ENCODE assay signal across 8 mouse cellular contexts in the genomic region with DNA sequence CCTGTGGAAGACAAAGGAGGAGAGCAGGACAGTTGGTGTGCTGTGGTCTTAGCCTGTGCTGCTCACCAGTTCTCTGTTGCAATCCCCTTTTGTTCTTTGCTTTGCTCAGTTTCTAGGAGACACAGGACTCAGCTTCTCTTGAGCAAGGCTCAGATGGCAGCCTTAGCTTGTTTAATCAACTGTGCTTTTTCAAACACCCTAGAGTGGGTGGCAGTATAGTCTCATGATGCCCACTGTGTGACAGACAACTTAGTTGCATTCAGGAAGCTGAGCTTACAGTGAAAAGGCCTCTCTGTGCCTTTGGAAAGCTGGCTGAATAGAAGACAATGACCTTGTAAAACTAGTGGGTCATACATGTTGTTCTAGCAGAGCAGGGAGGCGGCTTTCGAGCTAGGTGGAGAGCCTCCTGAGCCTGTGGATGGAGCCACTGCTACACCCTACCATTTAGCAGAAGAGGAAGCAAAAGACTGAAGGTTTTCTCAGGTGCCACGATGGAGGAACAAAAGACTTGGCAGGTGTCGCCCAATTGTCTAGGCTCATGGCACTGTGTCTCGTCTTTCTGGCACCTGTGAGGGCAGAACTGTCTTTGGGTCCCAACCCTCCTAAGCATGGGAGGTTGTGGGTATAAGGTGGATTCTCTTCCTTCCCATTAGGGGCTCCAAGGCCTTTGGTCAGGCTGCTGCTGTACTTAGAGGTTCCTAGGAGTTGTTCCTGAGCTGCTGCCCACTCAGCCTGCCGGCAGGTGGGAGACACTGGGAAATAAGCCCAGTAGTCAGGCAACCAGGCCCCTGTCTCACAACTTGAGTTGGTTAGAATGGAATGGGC.
DNase-seq lines count a peak whose midpoint lies in the region; ATAC-seq and TF ChIP-seq lines count a peak whose summit lies in the region.
"Not testable (repeated sequence)": the region's sequence is repeated elsewhere in the genome, so short reads cannot be mapped to it uniquely, and the experiment has no call there.

No protein-coding gene starts in this region.

- not testable (repeated sequence) for H3K36me3 ChIP-seq in MEL (ENCODE audit: control insufficient read depth in 1 of 2, insufficient read depth in 2 of 2, low read length in 2 of 2); hindbrain, embryonic 15.5 days; liver, embryonic 15.5 days (replicated peaks); stomach, postnatal 0 days (ENCODE audit: control insufficient read depth, insufficient read depth, low read length)

- TF ChIP-seq RAD21 in MEL (IDR thresholded peaks at IDR 0.05; ENCODE audit: low read depth, low read length), result not testable (repeated sequence)

- not testable (repeated sequence) for TF ChIP-seq POLR2A in MEL (IDR thresholded peaks at IDR 0.05; ENCODE audit: control insufficient read depth in 1 of 2, insufficient read depth in 1 of 2, low read depth in 1 of 2, low read length in 2 of 2, poor library complexity in 1 of 2)

- not testable (repeated sequence) for H3K27ac ChIP-seq in MEL (ENCODE audit: control insufficient read depth, low read depth, low read length); hindbrain, embryonic 15.5 days (replicated peaks); liver, embryonic 15.5 days (replicated peaks); stomach, postnatal 0 days (replicated peaks)

- peak; percentile 41 for DNase-seq in MEL (ENCODE audit: low read depth, low spot score)
- peak; percentile 90 for DNase-seq in gastrocnemius, postnatal 25 days
- peak; percentile 96 for DNase-seq in layer of hippocampus, adult 9-10 months (ENCODE audit: low spot score)
- peak; percentile 11 for DNase-seq in naive thymus-derived CD4-positive, alpha-beta T cell, adult 2 months (ENCODE audit: low read depth)
- not testable (repeated sequence) for DNase-seq in stomach, postnatal 0 days (ENCODE audit: low spot score)

- not testable (repeated sequence) for H3K27me3 ChIP-seq in MEL (ENCODE audit: control insufficient read depth in 1 of 2, insufficient read depth in 2 of 2, low read length in 2 of 2); hindbrain, embryonic 15.5 days; liver, embryonic 15.5 days; stomach, postnatal 0 days (ENCODE audit: control insufficient read depth, insufficient read depth, low read length)

- not testable (repeated sequence) for TF ChIP-seq EP300 in MEL (IDR thresholded peaks at IDR 0.05; ENCODE audit: low read depth in 1 of 2, low read length in 2 of 2); stomach, postnatal 0 days (optimal IDR thresholded peaks at IDR 0.05)

- not testable (repeated sequence) for H3K9me3 ChIP-seq in MEL (replicated peaks; ENCODE audit: insufficient read depth, low read length); liver, embryonic 15.5 days (replicated peaks); stomach, postnatal 0 days (ENCODE audit: control insufficient read depth, low read length)
- peaks cover 11% of the 10 kb centered on the region for H3K9me3 ChIP-seq in hindbrain, embryonic 15.5 days

- peak; percentile 1 for ATAC-seq in common myeloid progenitor, adult 5-6 weeks (replicated peaks; ENCODE audit: low read depth, poor library complexity, severe bottlenecking)
- ATAC-seq in hindbrain, embryonic 15.5 days (ENCODE audit: low FRiP score, low read depth), result peak; percentile 30
- peak; percentile 2 for ATAC-seq in liver, embryonic 15.5 days (ENCODE audit: insufficient read depth)
- peak; percentile 49 for ATAC-seq in stomach, postnatal 0 days (ENCODE audit: low FRiP score, low TSS enrichment)

- not testable (repeated sequence) for H3K79me2 ChIP-seq in MEL (ENCODE audit: control insufficient read depth, insufficient read depth, low read length, poor library complexity)

- H3K4me3 ChIP-seq in MEL (ENCODE audit: control insufficient read depth in 1 of 2, insufficient read depth in 1 of 2, low read depth in 2 of 2, low read length in 2 of 2); hindbrain, embryonic 15.5 days; liver, embryonic 15.5 days (replicated peaks); stomach, postnatal 0 days (ENCODE audit: low read depth, low read length): not testable (repeated sequence)

- not testable (repeated sequence) for H3K9ac ChIP-seq in MEL (ENCODE audit: control insufficient read depth, low read depth, low read length, poor library complexity, severe bottlenecking); hindbrain, embryonic 15.5 days; liver, embryonic 15.5 days; stomach, postnatal 0 days (ENCODE audit: low read length)

- not testable (repeated sequence) for TF ChIP-seq CTCF in MEL (IDR thresholded peaks at IDR 0.05 in 2 of 3, conservative IDR thresholded peaks at IDR 0.05 in 1 of 3; ENCODE audit: control insufficient read depth in 1 of 3, insufficient read depth in 1 of 3, low read depth in 2 of 3, low read length in 3 of 3, poor library complexity in 1 of 3, severe bottlenecking in 1 of 3); stomach, postnatal 0 days (IDR thresholded peaks at IDR 0.05; ENCODE audit: low read depth)

- H3K4me1 ChIP-seq in MEL (ENCODE audit: control insufficient read depth in 1 of 2, insufficient read depth in 2 of 2, low read length in 2 of 2); hindbrain, embryonic 15.5 days (replicated peaks); liver, embryonic 15.5 days (replicated peaks); stomach, postnatal 0 days (replicated peaks; ENCODE audit: control insufficient read depth, insufficient read depth): not testable (repeated sequence)

- 82% methylated on average over 6 of the region's 6 CpGs for WGBS in hindbrain, embryonic 15.5 days
- 61% methylated on average over 6 of the region's 6 CpGs for WGBS in liver, embryonic 15.5 days (ENCODE audit: insufficient replicate concordance)
- 70% methylated on average over 6 of the region's 6 CpGs for WGBS in stomach, postnatal 0 days

- not testable (repeated sequence) for H3K4me2 ChIP-seq in hindbrain, embryonic 15.5 days; liver, embryonic 15.5 days; stomach, postnatal 0 days (replicated peaks; ENCODE audit: low read depth)
